Mouse (Mus musculus) testis, adult 2 months (tissue): Measurements from ENCODE around the gene Atg101.

ENCODE experiments used
- CTCF ChIP-seq: fragments of 200-500 bp; IDR thresholded peaks from 2 replicates; pipeline ENCODE4 v1.5.1; 2012; ENCODE audit warnings: low read depth, mild to moderate bottlenecking, inconsistent platforms, low read length, moderate library complexity; ENCODE audit not compliant: control insufficient read depth, insufficient read depth, insufficient replicate concordance
- POLR2A ChIP-seq: fragments of 200-500 bp; IDR thresholded peaks from 2 replicates; pipeline ENCODE4 v1.6.1; 2012; ENCODE audit warnings: low read depth, mild to moderate bottlenecking, inconsistent platforms, low read length, moderate library complexity; ENCODE audit not compliant: control insufficient read depth

- TF ChIP-seq CTCF (no peak), POLR2A (no peak)
Measured at GRCm38 (mm10) chr15:101316279-101316912, 32.3 kb downstream of the Atg101 start.
